Mouse (Mus musculus) hindbrain, embryonic 10.5 days (tissue): ENCODE data around the gene Nudt19. TPM values are rescaled to one million over a fixed set of nuclear protein-coding genes. Genes with fewer than 3 reads are reported as not detected.
A peak's percentile ranks its signal among the peaks of the same experiment; 100 is the strongest.
"Not testable (repeated sequence)": the region's sequence is repeated elsewhere in the genome, so short reads cannot be mapped to it uniquely, and the experiment has no call there.

Source experiments
- DNase-seq: peaks from one replicate; pipeline ENCODE4 v3.0.0-alpha.2; 2017; ENCODE audit warnings: low spot score
- H3K27ac ChIP-seq: fragments of 300-500 bp; sonication (generic); 2 replicates; pipeline ENCODE4 v1.5.1; 2016; ENCODE audit warnings: mild to moderate bottlenecking, moderate library complexity
- H3K27me3 ChIP-seq: fragments of 300-500 bp; sonication (generic); 2 replicates; pipeline ENCODE4 v1.6.1; 2016; ENCODE audit warnings: mild to moderate bottlenecking; ENCODE audit not compliant: poor library complexity, insufficient read depth, severe bottlenecking
- H3K36me3 ChIP-seq: fragments of 300-500 bp; sonication (generic); 2 replicates; pipeline ENCODE4 v1.6.1; 2016; ENCODE audit warnings: mild to moderate bottlenecking, moderate library complexity
- H3K4me1 ChIP-seq: fragments of 300-500 bp; sonication (generic); replicated peaks from 2 replicates; pipeline ENCODE4 v1.6.1; 2016; ENCODE audit warnings: mild to moderate bottlenecking
- H3K4me3 ChIP-seq: fragments of 300-500 bp; sonication (generic); 2 replicates; pipeline ENCODE4 v1.5.1; 2016; ENCODE audit warnings: mild to moderate bottlenecking, moderate library complexity
- H3K9me3 ChIP-seq: fragments of 300-500 bp; sonication (generic); 2 replicates; pipeline ENCODE4 v1.6.1; 2016; ENCODE audit warnings: mild to moderate bottlenecking, moderate library complexity
- WGBS: fragments of 180-500 bp; shearing (Covaris S2); methylation state at CpG from one replicate; pipeline ENCODE4 v1.1.7; 2016; 5-methylcytosine and 5-hydroxymethylcytosine counted together
- polyA plus RNA-seq: library from polyadenylated mRNA; unstranded; fragments of >200 nt; fragmentation: Nextera tagmentation; extraction: Ambion mirVana; gene quantifications from 2 replicates; pipeline ENCODE4 v1.2.1, GENCODE M21; 2016

Gene Nudt19
- polyA plus RNA-seq, 1 experiment from 2014 or later = 41.8 TPM

GRCm38 (mm10) chr7:35585191-35586054 is 29.3 kb upstream of the Nudt19 start, which contains the start of gene Rgs9bp:
Gene Rgs9bp (minus strand): TSS chr7:35585582.
- H3K4me1 ChIP-seq = peaks cover 43% of the 10 kb centered on the region
- H3K27ac ChIP-seq = peak within 1 kb of the TSS; percentile 91
- peaks cover 46% of the 10 kb centered on the region for H3K27me3 ChIP-seq
- peak; percentile 78 for DNase-seq
- H3K36me3 ChIP-seq = no peaks in the 10 kb centered on the region
- under 1% methylated on average over 45 of the region's 45 CpGs for WGBS
- H3K4me3 ChIP-seq = peak within 1 kb of the TSS; percentile 95
- H3K9me3 ChIP-seq = no peaks in the 10 kb centered on the region

- DNase-seq = peak; percentile 60
- Histone ChIP-seq H3K27ac (peak overlapping the region; percentile 91), H3K4me3 (peak overlapping the region; percentile 95), H3K9me3 (no peaks in the 10 kb centered on the region), H3K4me1 (peaks cover 43% of the 10 kb centered on the region), H3K27me3 (peaks cover 46% of the 10 kb centered on the region), H3K36me3 (no peaks in the 10 kb centered on the region)
- WGBS = under 1% methylated on average over 50 of the region's 50 CpGs
These were observed 28.7 kb upstream of the Nudt19 start for GRCm38 (mm10) chr7:35584786-35585190.

- WGBS = 5% methylated on average over 36 of the region's 36 CpGs
- peaks cover 43% of the 10 kb centered on the region for H3K4me1 ChIP-seq
- H3K27me3 ChIP-seq = peaks cover 46% of the 10 kb centered on the region
- H3K27ac ChIP-seq = 0 out of 2 replicates have a peak overlapping the region, but pooled peaks have one; percentile 91
- no peaks in the 10 kb centered on the region for H3K9me3 ChIP-seq
- H3K36me3 ChIP-seq = no peaks in the 10 kb centered on the region
- no peak for DNase-seq
- peak overlapping the region; percentile 95 for H3K4me3 ChIP-seq
These were observed 28.1 kb upstream of the Nudt19 start for GRCm38 (mm10) chr7:35584068-35584785.

- no peaks in the 10 kb centered on the region for H3K9me3 ChIP-seq
- no peak overlapping the region for H3K27ac ChIP-seq
- WGBS = 14% methylated on average over 11 of the region's 11 CpGs
- peaks cover 46% of the 10 kb centered on the region for H3K27me3 ChIP-seq
- no peak overlapping the region for H3K4me3 ChIP-seq
- H3K36me3 ChIP-seq = no peaks in the 10 kb centered on the region
- peaks cover 43% of the 10 kb centered on the region for H3K4me1 ChIP-seq
- no peak for DNase-seq
These were observed 27.4 kb upstream of the Nudt19 start for GRCm38 (mm10) chr7:35583476-35584025.

- H3K9me3 ChIP-seq = no peaks in the 10 kb centered on the region
- no peak overlapping the region for H3K4me3 ChIP-seq
- H3K27ac ChIP-seq = no peak overlapping the region
- H3K27me3 ChIP-seq = peaks cover 46% of the 10 kb centered on the region
- peaks cover 36% of the 10 kb centered on the region for H3K4me1 ChIP-seq
- 65% methylated on average over 5 of the region's 5 CpGs for WGBS
- H3K36me3 ChIP-seq = no peaks in the 10 kb centered on the region
- DNase-seq = no peak
These were observed 26.6 kb upstream of the Nudt19 start for GRCm38 (mm10) chr7:35582719-35583118.

GRCm38 (mm10) chr7:35579849-35580248 is 23.7 kb upstream of the Nudt19 start:
- peaks cover 41% of the 10 kb centered on the region for H3K27me3 ChIP-seq
- H3K36me3 ChIP-seq = no peaks in the 10 kb centered on the region
- H3K27ac ChIP-seq = no peak overlapping the region
- no peak overlapping the region for H3K4me3 ChIP-seq
- H3K4me1 ChIP-seq = peaks cover 15% of the 10 kb centered on the region
- WGBS = 35% methylated on average over 4 of the region's 4 CpGs
- peak; percentile 63 for DNase-seq
- no peaks in the 10 kb centered on the region for H3K9me3 ChIP-seq

GRCm38 (mm10) chr7:35570883-35571282 is 14.8 kb upstream of the Nudt19 start:
- not testable (repeated sequence) for H3K4me1 ChIP-seq, H3K27ac ChIP-seq, DNase-seq, H3K36me3 ChIP-seq, H3K4me3 ChIP-seq, H3K9me3 ChIP-seq, H3K27me3 ChIP-seq
- 21% methylated on average over 6 of the region's 6 CpGs for WGBS

- H3K4me3 ChIP-seq, H3K9me3 ChIP-seq, H3K27me3 ChIP-seq, H3K36me3 ChIP-seq, DNase-seq, H3K4me1 ChIP-seq, H3K27ac ChIP-seq: not testable (repeated sequence)
- WGBS = 89% methylated on average over 4 of the region's 4 CpGs
These were observed 13.6 kb upstream of the Nudt19 start for GRCm38 (mm10) chr7:35569724-35570123.

- H3K4me3 ChIP-seq, DNase-seq, H3K27ac ChIP-seq, H3K36me3 ChIP-seq, H3K27me3 ChIP-seq, H3K9me3 ChIP-seq, H3K4me1 ChIP-seq: not testable (repeated sequence)
- WGBS = 86% methylated on average over 13 of the region's 13 CpGs
These were observed 9.9 kb upstream of the Nudt19 start for GRCm38 (mm10) chr7:35565965-35566364.

GRCm38 (mm10) chr7:35564872-35565271 is 8.8 kb upstream of the Nudt19 start:
- H3K4me3 ChIP-seq, H3K27ac ChIP-seq, H3K4me1 ChIP-seq, H3K36me3 ChIP-seq, DNase-seq, H3K9me3 ChIP-seq, H3K27me3 ChIP-seq: not testable (repeated sequence)
- 88% methylated on average over 10 of the region's 10 CpGs for WGBS

GRCm38 (mm10) chr7:35564067-35564865 is 8.2 kb upstream of the Nudt19 start:
- Histone ChIP-seq H3K36me3 (no peaks in the 10 kb centered on the region), H3K4me1 (no peaks in the 10 kb centered on the region), H3K27me3 (no peaks in the 10 kb centered on the region), H3K4me3 (no peak overlapping the region), H3K27ac (no peak overlapping the region), H3K9me3 (no peaks in the 10 kb centered on the region)
- WGBS = 94% methylated on average over 2 of the region's 2 CpGs
- DNase-seq = no peak

GRCm38 (mm10) chr7:35563071-35563470 is 7.0 kb upstream of the Nudt19 start:
- no peak for DNase-seq
- Histone ChIP-seq H3K9me3 (no peaks in the 10 kb centered on the region), H3K36me3 (no peaks in the 10 kb centered on the region), H3K27ac (no peak overlapping the region), H3K27me3 (no peaks in the 10 kb centered on the region), H3K4me1 (no peaks in the 10 kb centered on the region), H3K4me3 (no peak overlapping the region)
- 80% methylated on average over 11 of the region's 11 CpGs for WGBS
